Mouse (Mus musculus) E14TG2a.4 (cell line): ENCODE measurements around the gene Lrrc8e.

Experiments
- H3K27me3 ChIP-seq: 2 replicates; pipeline ENCODE4 v1.6.1; 2014; ENCODE audit warnings: low read length, control low read depth; ENCODE audit not compliant: insufficient read depth
- H3K36me3 ChIP-seq: 2 replicates; pipeline ENCODE4 v1.6.1; 2014; ENCODE audit warnings: low read length, control low read depth; ENCODE audit not compliant: insufficient read depth
- H3K4me1 ChIP-seq: replicated peaks from 2 replicates; pipeline ENCODE4 v1.6.1; 2014; ENCODE audit warnings: low read depth, low read length, control low read depth
- H3K4me3 ChIP-seq: replicated peaks from 2 replicates; pipeline ENCODE4 v1.5.1; 2014; ENCODE audit warnings: mild to moderate bottlenecking, low read length
- H3K9me3 ChIP-seq: 2 replicates; pipeline ENCODE4 v1.6.1; 2014; ENCODE audit warnings: low read length, control low read depth
- CTCF ChIP-seq: conservative IDR thresholded peaks from 2 replicates; pipeline ENCODE4 v1.5.1; 2014; ENCODE audit warnings: low read length
- NANOG ChIP-seq: IDR thresholded peaks from 2 replicates; pipeline ENCODE4 v1.6.1; 2014; ENCODE audit warnings: borderline replicate concordance, low read length, mixed read lengths
- POU5F1 ChIP-seq: IDR thresholded peaks from 2 replicates; pipeline ENCODE4 v1.6.1; 2014; ENCODE audit warnings: low read length, borderline replicate concordance

Lrrc8e gene

DNA sequence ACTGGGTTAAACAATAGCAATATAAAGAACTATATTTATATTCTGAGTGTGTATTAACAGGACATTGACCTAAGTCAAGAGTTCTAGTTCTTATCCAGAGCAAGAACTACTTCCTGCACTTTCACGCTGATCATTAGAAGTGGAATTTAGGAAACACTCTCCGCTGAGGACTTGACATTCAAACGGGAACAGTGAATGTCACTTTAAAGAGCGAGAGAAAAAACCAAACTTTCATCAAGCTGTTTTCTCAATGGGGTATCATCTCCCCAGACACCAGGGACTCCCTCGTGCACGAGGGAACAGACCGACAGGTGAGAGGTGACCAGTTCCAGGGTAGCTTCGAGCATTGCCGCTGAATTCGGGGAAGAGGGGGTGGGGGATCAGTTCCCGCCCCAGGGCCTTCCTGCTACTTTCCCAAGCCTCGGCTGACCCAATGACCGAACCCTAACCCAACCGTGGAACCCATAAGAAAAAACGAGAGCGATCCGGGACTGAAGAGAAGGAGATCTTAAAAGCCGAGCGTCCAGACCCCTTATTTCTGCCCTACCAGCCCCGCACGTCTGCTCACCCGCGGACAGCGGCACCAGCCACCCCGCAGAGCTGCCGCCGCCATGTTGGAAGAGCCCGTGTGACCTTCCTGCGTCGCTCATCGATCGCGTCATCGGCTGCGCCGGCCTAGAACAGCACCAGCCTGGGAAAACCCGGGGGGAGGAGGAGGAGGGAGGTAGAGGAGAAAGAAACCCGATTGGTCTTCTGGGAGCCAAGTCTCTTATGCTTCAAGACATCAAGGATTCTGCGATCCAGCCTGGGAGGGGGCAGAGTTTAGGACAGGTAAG is 48.9 kb downstream of the Lrrc8e start, which contains the start of gene Timm44:
TSS of gene Timm44 (minus strand) at position 639 of the 836 bp plus-strand sequence.
- peaks cover 27% of the 10 kb centered on the region for H3K36me3 ChIP-seq
- peaks cover 23% of the 10 kb centered on the region for H3K4me1 ChIP-seq
- H3K9me3 ChIP-seq: no peaks in the 10 kb centered on the region
- no peaks in the 10 kb centered on the region for H3K27me3 ChIP-seq
- peak within 1 kb of the TSS; percentile 98 for H3K4me3 ChIP-seq
- TF ChIP-seq NANOG (no peak), POU5F1 (no peak), CTCF (no peak)

DNA sequence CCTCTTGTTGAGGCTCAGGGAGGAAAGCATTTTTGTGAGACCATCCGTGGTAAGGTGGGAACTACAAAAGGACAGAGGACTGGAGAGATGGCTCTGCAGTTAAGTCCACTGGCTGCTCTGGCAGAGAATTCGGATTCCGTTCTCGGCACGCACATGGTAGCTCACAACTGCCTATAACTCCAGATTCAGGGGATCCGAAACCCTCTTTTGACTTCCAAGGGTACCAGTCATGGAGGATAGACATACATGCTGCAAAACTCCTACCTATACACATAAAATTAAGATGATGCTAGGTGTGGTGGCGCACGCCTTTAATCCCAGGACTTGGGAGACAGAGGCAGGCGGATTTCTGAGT is 49.5 kb downstream of the Lrrc8e start:
- Histone ChIP-seq H3K4me3 (peak overlapping the region; percentile 98), H3K9me3 (no peaks in the 10 kb centered on the region), H3K27me3 (no peaks in the 10 kb centered on the region), H3K36me3 (peaks cover 26% of the 10 kb centered on the region), H3K4me1 (peaks cover 23% of the 10 kb centered on the region)
- TF ChIP-seq CTCF (no peak), NANOG (no peak), POU5F1 (no peak)
